Comparison of ENCODE assay signal across 28 mouse cellular contexts in the genomic region with DNA sequence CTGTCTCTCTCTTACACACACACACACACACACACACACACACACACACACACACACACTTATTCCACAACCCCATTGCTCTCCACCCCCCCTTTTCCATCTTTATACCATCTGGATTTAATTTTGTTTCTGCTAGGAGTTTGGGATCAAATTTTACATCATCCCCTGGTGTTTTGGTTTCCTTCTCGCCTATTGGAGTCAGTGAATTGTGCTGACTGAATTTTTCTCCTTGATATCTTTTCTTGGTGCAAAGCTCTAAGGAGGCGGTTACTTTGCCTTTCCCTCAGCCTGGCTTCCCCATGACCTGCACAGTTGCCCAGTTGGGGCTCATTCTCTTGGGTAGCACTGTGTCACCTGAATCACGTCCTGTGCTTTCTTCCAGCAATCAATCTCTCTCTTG. TPM values are rescaled to one million over a fixed set of nuclear protein-coding genes. Genes with fewer than 3 reads are reported as not detected.
DNase-seq lines count a peak whose midpoint lies in the region; ATAC-seq and TF ChIP-seq lines count a peak whose summit lies in the region.
"Had no signal": no experiment of that assay in that cellular context is flagged by ENCODE, and none has a peak within 500 bp of the region (broad histone marks: within the 10 kb centered on the region; RNA-seq: fewer than 3 reads in every experiment).

No protein-coding gene starts in this region.

- intact Hi-C loops in gastrocnemius, adult 2 months (cut with DNase I), result no loop called here

- no peak overlapping the region for H3K9ac ChIP-seq in embryonic facial prominence, embryonic 13.5 days
- H3K9ac ChIP-seq in limb, embryonic 13.5 days, result no peak overlapping the region
- H3K9ac ChIP-seq: forebrain, postnatal 0 days; liver, embryonic 12.5 days; midbrain, embryonic 12.5 days had no signal

- H3K27ac ChIP-seq in gastrocnemius, adult 2 months, result peak overlapping the region; percentile 20; the same call in 1 of the 2 replicates
- H3K27ac ChIP-seq in embryonic facial prominence, embryonic 13.5 days, result peak overlapping the region; percentile 81
- H3K27ac ChIP-seq in limb, embryonic 13.5 days, result peak overlapping the region; percentile 79
- H3K27ac ChIP-seq: hindbrain, embryonic 10.5 days; hindbrain, postnatal 0 days; liver, embryonic 12.5 days; midbrain, embryonic 12.5 days; stomach, postnatal 0 days had no signal

- no peak for TF ChIP-seq CTCF in gastrocnemius, adult 2 months (IDR thresholded peaks at IDR 0.05)

- H3K27me3 ChIP-seq in embryonic facial prominence, embryonic 13.5 days, result no peaks in the 10 kb centered on the region
- no peaks in the 10 kb centered on the region for H3K27me3 ChIP-seq in limb, embryonic 13.5 days
- H3K27me3 ChIP-seq: CH12.LX; liver, embryonic 12.5 days; midbrain, embryonic 12.5 days had no signal

- H3K4me1 ChIP-seq in embryonic facial prominence, embryonic 13.5 days, result peaks cover 5% of the 10 kb centered on the region; the same call in 1 of the 2 replicates
- H3K4me1 ChIP-seq in limb, embryonic 13.5 days, result peaks cover 6% of the 10 kb centered on the region
- H3K4me1 ChIP-seq: hindbrain, embryonic 10.5 days; liver, embryonic 12.5 days; midbrain, embryonic 12.5 days had no signal

- no peaks in the 10 kb centered on the region for H3K36me3 ChIP-seq in embryonic facial prominence, embryonic 13.5 days
- H3K36me3 ChIP-seq in limb, embryonic 13.5 days, result no peaks in the 10 kb centered on the region
- H3K36me3 ChIP-seq: G1E; hindbrain, embryonic 10.5 days; liver, embryonic 12.5 days; midbrain, embryonic 12.5 days had no signal

- WGBS in embryonic facial prominence, embryonic 13.5 days, result 29% methylated on average over 3 of the region's 3 CpGs
- WGBS in limb, embryonic 13.5 days, result 19% methylated on average over 3 of the region's 3 CpGs

- no peak overlapping the region for H3K4me3 ChIP-seq in gastrocnemius, adult 2 months
- no peak overlapping the region for H3K4me3 ChIP-seq in embryonic facial prominence, embryonic 13.5 days
- no peak overlapping the region for H3K4me3 ChIP-seq in limb, embryonic 13.5 days
- H3K4me3 ChIP-seq: hindbrain, embryonic 10.5 days; liver, embryonic 12.5 days; midbrain, embryonic 12.5 days had no signal

- ATAC-seq in embryonic facial prominence, embryonic 13.5 days (ENCODE audit: insufficient number of reproducible peaks, insufficient read depth, low FRiP score, low TSS enrichment, low read depth), result no peak
- peak; percentile 84; the same call in 1 of the 2 replicates for ATAC-seq in limb, embryonic 13.5 days (ENCODE audit: low FRiP score, low read depth)
- ATAC-seq: forebrain, postnatal 0 days; hindbrain, postnatal 0 days; intestine, embryonic 16.5 days; liver, embryonic 12.5 days had no signal

- no peak overlapping the region for H3K4me2 ChIP-seq in embryonic facial prominence, embryonic 13.5 days
- peak overlapping the region; percentile 4; the same call in 1 of the 2 replicates for H3K4me2 ChIP-seq in limb, embryonic 13.5 days (replicated peaks)
- H3K4me2 ChIP-seq: heart, embryonic 11.5 days; liver, embryonic 12.5 days; midbrain, embryonic 12.5 days had no signal

- H3K9me3 ChIP-seq in embryonic facial prominence, embryonic 13.5 days, result no peaks in the 10 kb centered on the region
- no peaks in the 10 kb centered on the region for H3K9me3 ChIP-seq in limb, embryonic 13.5 days
- H3K9me3 ChIP-seq: G1E; hindbrain, embryonic 10.5 days; liver, embryonic 12.5 days; midbrain, embryonic 12.5 days had no signal

- no peak for DNase-seq in gastrocnemius, adult 2 months
- DNase-seq in gastrocnemius, adult 18-20 months (ENCODE audit: low spot score), result no peak
- no peak for DNase-seq in heart, postnatal 4 days
- no peak for DNase-seq in lung, postnatal 36 days
- no peak for DNase-seq in spleen, postnatal 14 days (ENCODE audit: low spot score in 2 of 2)
- DNase-seq: adrenal gland, postnatal 14 days; cerebellum, adult 8-10 months; cerebellum, postnatal 36 days; forebrain, postnatal 0 days; gastrocnemius, postnatal 10 days; heart, adult 11 months; kidney, adult 9 months; kidney, postnatal 14 days; layer of hippocampus, postnatal 36 days; lung, adult 18-20 months; lung, postnatal 10 days had no signal

RNA-seq across cellular contexts. Expression of gene Prss12, which starts 30.1 kb away (rescaled TPM):
- under 1 TPM; 0.36 to 0.73 TPM for total RNA-seq in gastrocnemius, adult 2 months (2021)
- total RNA-seq in gastrocnemius, adult 18-20 months (2021), result under 1 TPM; 0.57 to 0.64 TPM
- 22.8 and 26.9 TPM in 2 replicates for polyA plus RNA-seq in embryonic facial prominence, embryonic 13.5 days (2015; fragmentation: Nextera tagmentation; extraction: Ambion mirVana)
- polyA plus RNA-seq in limb, embryonic 13.5 days (2015; fragmentation: Nextera tagmentation; extraction: Ambion mirVana), result 18.1 and 19.1 TPM in 2 replicates
- total RNA-seq in heart, postnatal 4 days (2021), result 1 to 10 TPM; 2.0 to 2.3 TPM
- total RNA-seq: megakaryocyte progenitor cell, adult 5-6 weeks had no signal
- polyA plus RNA-seq: G1E had no signal

Comparison
In these comparisons a context has a peak if more than half of its experiments do, and no peak if none do; other contexts are left out.
1. H3K27ac ChIP-seq: peak in every context shown above with its lines; median percentile 81 in embryonic facial prominence, embryonic 13.5 days; 79 in limb, embryonic 13.5 days; 20 in gastrocnemius, adult 2 months.